Mouse (Mus musculus) limb, embryonic 10.5 days (tissue): ENCODE measurements at regions not wholly inside any gene's neighbourhood (a gene's known extent, or its start where the extent isn't known, plus 50 kb on each side); places are given as distances from the start of the nearest gene placed in this dataset.
A peak's percentile ranks its signal among the peaks of the same experiment; 100 is the strongest.
"Not testable (repeated sequence)": the region's sequence is repeated elsewhere in the genome, so short reads cannot be mapped to it uniquely, and the experiment has no call there.

ENCODE experiments used
- DNase-seq: peaks from one replicate; pipeline ENCODE4 v3.0.0-alpha.2; 2017; ENCODE audit warnings: low spot score
- H3K27ac ChIP-seq: fragments of 300-500 bp; sonication (generic); 2 replicates; pipeline ENCODE4 v1.5.1; 2016; ENCODE audit warnings: mild to moderate bottlenecking
- H3K27me3 ChIP-seq: fragments of 300-500 bp; sonication (generic); 2 replicates; pipeline ENCODE4 v1.6.1; 2016; ENCODE audit warnings: low read depth, mild to moderate bottlenecking; ENCODE audit not compliant: poor library complexity, severe bottlenecking
- H3K36me3 ChIP-seq: fragments of 300-500 bp; sonication (generic); 2 replicates; pipeline ENCODE4 v1.6.1; 2016; ENCODE audit warnings: mild to moderate bottlenecking, moderate library complexity
- H3K4me1 ChIP-seq: fragments of 300-500 bp; sonication (generic); 2 replicates; pipeline ENCODE4 v1.6.1; 2016
- H3K4me3 ChIP-seq: fragments of 300-500 bp; sonication (generic); 2 replicates; pipeline ENCODE4 v1.5.1; 2016; ENCODE audit warnings: mild to moderate bottlenecking, moderate library complexity
- H3K9me3 ChIP-seq: fragments of 300-500 bp; sonication (generic); replicated peaks from 2 replicates; pipeline ENCODE4 v1.6.1; 2016; ENCODE audit warnings: mild to moderate bottlenecking
- WGBS: fragments of 180-500 bp; shearing (Covaris S2); methylation state at CpG from one replicate; pipeline ENCODE4 v1.1.7; 2016; 5-methylcytosine and 5-hydroxymethylcytosine counted together

DNA sequence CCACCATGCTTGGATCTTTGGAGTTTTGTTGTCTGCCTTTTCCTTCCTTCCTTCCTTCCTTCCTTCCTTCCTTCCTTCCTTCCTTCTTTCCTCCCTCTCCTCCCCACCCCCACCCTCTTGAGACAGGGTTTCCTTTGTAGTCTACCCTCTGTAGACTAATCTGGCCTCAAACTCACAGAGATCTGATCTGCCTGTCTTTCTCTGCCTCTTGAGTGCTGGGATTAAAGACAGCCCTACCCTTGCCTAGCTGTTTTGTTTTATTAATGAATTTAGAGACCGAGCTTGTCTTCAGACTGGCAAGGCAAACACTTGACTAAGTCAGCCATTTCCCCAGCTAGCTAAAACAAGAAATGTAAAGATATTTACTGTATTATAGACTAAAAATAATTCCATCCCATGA lies 150.0 kb downstream of the Tcp10c start:
- not testable (repeated sequence) for H3K9me3 ChIP-seq, H3K36me3 ChIP-seq, H3K4me3 ChIP-seq, H3K27me3 ChIP-seq, H3K4me1 ChIP-seq, DNase-seq, H3K27ac ChIP-seq
- 95% methylated on average over 1 of the region's 1 CpGs for WGBS

DNA sequence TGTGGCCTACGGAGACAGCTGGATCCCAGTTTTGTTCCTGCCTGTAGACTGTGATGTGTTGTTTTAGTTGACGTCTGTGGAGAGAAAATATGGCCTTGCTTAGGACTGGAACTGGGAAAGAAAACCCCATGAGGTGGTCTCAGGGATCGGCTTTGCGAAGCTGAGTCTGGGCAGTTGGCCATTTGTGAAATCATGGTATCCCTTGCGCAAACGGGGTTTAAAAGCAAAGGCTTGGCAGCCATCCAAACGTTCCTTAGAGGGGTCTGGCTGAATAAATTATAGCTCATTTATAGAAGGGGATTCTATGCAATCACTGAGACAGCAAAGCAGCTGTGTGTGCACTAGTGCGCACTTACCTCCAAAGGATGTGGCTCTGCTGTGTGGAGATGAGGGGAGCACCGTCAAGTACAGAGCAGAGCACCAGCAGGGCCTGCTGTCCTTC lies 150.5 kb downstream of the Tcp10c start:
- not testable (repeated sequence) for H3K4me1 ChIP-seq, H3K36me3 ChIP-seq, H3K4me3 ChIP-seq, H3K9me3 ChIP-seq, H3K27ac ChIP-seq, DNase-seq, H3K27me3 ChIP-seq
- 85% methylated on average over 8 of the region's 9 CpGs for WGBS

DNA sequence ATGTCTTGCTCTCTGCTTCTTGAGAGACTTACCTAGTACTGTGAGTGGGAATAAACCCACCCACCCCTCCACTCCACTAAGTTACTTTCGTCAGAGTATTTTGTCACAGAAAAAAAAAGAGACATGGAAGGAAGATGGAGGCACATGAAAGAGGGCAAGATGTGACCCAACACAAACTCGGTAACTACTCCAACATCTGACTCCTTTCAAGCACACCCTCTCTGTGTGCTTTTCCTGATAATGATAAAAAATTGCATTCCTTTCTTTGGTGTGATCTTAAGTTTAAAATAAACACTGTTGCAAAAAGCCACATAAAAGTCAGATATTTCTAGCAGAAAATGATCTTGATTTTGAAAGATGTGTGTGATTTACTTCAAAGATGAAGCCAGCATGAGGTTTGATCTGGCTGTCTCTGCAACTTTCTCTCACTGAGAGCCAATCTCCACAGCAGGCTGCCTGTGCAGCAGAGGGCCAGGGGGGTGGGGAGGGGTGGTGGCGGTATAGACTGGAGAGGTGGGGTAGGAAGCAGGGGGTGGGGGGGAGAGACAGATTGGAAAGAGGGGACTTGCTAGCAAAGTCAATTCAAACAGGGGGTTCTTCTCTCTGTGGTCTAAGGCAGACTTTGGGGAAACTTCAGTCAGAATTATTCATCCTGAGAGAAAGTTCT lies 153.2 kb downstream of the Tcp10c start:
- H3K27me3 ChIP-seq, H3K9me3 ChIP-seq, H3K4me1 ChIP-seq, DNase-seq, H3K27ac ChIP-seq, H3K4me3 ChIP-seq, H3K36me3 ChIP-seq: not testable (repeated sequence)
- 63% methylated on average over 2 of the region's 3 CpGs for WGBS

DNA sequence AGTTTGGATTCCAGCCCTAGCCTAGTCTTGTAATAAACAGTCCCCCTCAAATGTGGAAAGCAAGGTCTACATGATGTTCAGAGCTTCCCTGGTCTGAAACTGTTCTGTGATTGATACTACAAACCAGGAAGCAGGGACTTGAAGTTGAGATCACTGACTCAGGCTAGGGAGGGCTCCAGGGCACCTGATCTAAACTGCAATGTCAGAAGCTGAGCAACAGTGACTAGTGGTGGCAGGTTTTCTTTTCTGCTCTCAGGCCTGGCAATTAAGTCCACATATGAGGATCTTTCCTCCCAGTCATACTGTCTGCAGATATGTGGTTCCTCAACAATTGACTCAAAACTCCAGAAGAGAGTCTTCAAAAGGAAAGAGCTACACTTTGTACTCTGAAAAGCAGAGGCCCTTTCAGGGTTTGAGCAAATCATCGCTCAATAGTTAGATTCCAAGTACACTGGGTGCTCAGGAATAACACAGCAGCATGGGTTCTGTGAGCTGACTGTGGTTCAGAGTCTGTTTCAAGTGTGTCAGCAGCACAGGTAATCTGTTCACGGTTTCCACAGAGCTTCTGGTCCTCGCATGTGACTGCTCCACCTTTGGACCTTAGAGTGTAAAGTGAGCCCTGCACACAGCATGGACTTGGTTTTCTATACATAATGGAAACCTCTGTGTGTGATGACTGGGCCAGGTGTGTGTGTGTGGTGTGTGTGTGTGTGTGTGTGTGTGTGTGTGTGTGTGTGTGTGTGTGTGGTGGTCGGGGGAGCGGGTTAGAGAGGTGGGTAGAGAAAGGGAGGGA lies 165.2 kb downstream of the Tcp10c start:
- H3K4me3 ChIP-seq, H3K36me3 ChIP-seq, H3K9me3 ChIP-seq, DNase-seq, H3K27me3 ChIP-seq, H3K27ac ChIP-seq, H3K4me1 ChIP-seq: not testable (repeated sequence)
- 87% methylated on average over 3 of the region's 5 CpGs for WGBS

DNA sequence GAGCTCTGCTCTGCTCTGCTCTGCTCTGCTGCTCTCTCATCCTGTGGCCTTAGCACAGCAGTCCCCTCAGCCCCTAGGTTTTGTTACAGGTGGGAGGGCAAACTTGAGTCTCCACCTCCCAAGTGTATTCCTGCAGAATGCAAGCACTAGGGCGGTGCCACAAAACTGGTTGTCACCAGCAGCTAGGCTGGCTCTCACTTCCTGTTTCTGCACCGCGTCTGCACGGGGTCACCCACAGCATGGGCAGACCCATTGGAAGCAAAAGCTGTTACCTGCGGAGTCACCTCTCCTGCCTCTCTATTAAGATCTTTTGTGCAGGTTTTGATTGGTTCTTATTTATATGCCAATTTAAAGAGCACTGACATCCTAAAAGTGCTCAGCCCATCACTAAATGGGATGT lies 178.2 kb downstream of the Tcp10c start:
- not testable (repeated sequence) for DNase-seq, H3K27ac ChIP-seq, H3K36me3 ChIP-seq, H3K4me1 ChIP-seq, H3K9me3 ChIP-seq, H3K4me3 ChIP-seq, H3K27me3 ChIP-seq
- 85% methylated on average over 5 of the region's 5 CpGs for WGBS

DNA sequence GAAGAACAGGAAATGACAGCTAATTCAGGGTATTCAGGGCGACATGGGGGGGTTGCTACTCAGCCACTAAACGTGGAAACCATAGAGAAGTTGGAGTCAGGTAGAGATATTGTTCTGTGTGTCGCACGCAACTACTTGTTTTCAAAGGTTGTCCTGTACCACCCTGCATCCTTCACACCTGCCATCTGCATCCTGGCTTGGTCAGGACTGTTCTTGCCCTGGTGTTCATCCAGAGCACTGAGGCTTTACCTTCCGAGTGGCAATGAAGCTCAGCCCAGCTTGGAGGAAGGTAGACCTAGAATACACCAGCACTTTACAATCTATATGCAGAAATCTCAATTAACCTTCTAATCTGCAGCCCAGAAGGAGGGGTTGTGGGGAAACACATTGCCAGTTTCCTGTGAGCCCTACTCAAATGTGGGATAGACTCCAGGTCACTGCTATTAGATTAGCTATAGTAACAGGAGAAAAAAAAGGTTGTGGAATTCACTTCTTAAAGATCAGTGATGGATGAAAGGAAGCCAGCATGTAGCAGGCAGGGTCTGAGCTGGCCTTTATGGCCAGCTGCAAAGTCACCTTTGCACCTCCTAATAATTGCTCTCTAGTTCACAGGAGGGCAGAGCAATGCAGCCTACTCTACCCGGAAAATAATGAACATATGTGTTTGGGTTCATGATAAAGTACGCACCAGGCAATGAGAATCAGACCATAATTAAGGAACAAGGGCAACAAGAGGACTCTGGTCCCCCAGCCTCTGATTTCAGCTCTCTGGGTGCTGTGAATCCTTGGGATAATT lies 186.3 kb downstream of the Tcp10c start:
- Histone ChIP-seq H3K4me1 (peaks cover 10% of the 10 kb centered on the region), H3K4me3 (no peak overlapping the region), H3K36me3 (no peaks in the 10 kb centered on the region), H3K9me3 (peaks cover 38% of the 10 kb centered on the region), H3K27ac (no peak overlapping the region), H3K27me3 (no peaks in the 10 kb centered on the region)
- 80% methylated on average over 7 of the region's 7 CpGs for WGBS
- peak; percentile 47 for DNase-seq

DNA sequence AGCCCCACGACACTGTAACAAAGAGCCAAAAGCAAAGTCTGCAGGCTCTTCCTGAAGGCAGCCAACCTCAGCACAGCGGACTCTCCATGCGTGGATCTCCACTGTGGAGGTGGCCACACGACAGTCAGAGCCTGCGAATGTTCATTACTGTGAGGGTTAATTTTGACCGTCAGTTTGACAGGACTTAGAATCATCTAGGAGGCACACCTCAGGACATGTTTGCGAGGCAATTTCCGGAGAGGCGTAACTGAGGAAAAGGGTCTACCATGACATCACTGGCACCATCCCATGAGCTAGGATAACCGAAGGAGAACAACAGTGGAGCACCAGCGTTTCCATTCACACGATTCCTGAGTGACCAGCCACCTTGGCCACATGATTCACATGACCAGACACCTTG lies 186.9 kb downstream of the Tcp10c start:
- Histone ChIP-seq H3K4me3 (no peak overlapping the region), H3K27me3 (no peaks in the 10 kb centered on the region), H3K27ac (no peak overlapping the region), H3K36me3 (no peaks in the 10 kb centered on the region), H3K9me3 (peaks cover 38% of the 10 kb centered on the region), H3K4me1 (peaks cover 10% of the 10 kb centered on the region)
- WGBS: 68% methylated on average over 12 of the region's 12 CpGs
- no peak for DNase-seq

DNA sequence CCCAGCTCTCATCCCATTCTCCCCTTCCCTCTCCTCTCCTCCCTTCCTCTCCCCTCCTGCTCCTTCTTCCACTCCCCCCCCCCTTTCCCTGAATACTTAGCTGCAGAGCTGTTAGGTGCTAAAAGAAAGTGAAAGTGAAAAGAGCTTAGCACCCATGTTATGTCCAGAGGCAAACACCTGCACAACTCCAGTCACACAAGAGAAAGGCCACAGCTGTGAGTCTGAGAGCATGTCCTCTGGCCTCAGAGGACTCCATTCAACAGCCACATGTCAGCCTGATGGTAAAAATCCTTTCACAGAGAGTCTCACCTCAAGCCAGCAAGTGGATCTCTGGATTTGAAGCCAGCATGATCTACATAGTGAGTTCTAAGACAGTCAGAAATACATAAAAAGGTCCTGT lies 187.9 kb downstream of the Tcp10c start:
- Histone ChIP-seq H3K9me3 (peaks cover 46% of the 10 kb centered on the region), H3K36me3 (no peaks in the 10 kb centered on the region), H3K27me3 (no peaks in the 10 kb centered on the region), H3K27ac (no peak overlapping the region), H3K4me1 (peaks cover 10% of the 10 kb centered on the region), H3K4me3 (no peak overlapping the region)
- no peak for DNase-seq

DNA sequence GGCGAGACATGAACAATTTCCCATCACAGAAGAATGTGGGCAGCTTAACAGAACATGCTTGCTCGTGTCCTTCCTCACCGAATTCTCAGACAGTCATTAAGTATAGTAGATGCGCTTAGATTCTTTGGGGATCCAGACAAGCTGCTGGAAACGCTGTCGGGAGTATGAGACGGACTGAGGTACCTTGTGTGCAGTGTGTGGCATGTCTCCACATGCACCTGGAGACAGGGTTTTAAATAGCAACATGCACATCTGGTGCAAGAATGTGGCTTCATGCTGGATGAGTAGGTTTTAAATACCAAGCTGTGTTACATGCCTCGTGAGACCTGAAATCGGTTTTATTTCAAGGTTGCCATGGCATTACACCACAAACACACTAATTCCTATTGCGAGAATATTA lies 188.5 kb downstream of the Tcp10c start:
- no peak overlapping the region for H3K27ac ChIP-seq
- H3K4me3 ChIP-seq: no peak overlapping the region
- H3K36me3 ChIP-seq: no peaks in the 10 kb centered on the region
- DNase-seq: peak; percentile 52
- no peaks in the 10 kb centered on the region for H3K27me3 ChIP-seq
- H3K9me3 ChIP-seq: peaks cover 50% of the 10 kb centered on the region
- H3K4me1 ChIP-seq: peaks cover 10% of the 10 kb centered on the region
- whole genome bisulfite sequencing: 86% methylated on average over 10 of the region's 10 CpGs

DNA sequence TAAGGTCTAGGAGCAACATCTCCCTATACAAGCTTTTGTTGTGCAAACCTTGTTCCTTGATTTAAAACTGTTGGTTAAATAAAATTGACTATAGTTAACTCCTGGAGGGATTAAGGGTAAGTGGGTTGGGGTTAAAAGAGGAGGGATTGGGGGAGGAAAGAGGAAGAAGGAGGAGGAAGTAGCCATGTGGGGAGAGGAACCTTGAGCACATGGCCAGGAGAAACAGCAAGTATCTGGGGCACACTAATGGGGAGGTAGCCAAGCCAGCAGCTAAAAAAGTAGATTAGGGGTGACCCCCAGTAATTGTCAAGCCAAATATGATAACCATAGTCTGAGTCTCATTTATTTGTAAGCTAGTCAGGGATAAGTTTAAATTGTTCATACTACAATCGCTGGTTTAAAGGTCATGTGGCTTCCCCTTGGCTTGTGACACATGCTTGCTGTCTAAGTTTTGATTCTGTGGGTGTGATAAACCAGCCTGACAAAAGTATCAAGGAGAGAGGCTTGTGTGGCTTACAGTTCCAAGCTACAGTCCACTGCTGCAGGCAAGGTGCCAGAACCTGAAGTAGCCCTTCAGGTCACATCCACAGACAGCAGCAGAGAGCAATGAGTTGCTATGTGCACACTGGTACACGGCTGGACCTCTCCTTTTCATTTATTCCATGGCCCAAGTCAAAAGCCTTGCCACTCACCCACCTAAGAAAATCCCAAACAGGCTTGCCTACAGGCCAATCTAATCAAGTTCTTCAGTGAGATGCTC lies 189.8 kb downstream of the Tcp10c start:
- peaks cover 10% of the 10 kb centered on the region for H3K4me1 ChIP-seq
- DNase-seq: no peak
- H3K4me3 ChIP-seq: no peak overlapping the region
- no peaks in the 10 kb centered on the region for H3K36me3 ChIP-seq
- peaks cover 63% of the 10 kb centered on the region for H3K9me3 ChIP-seq
- no peaks in the 10 kb centered on the region for H3K27me3 ChIP-seq
- 69% methylated on average over 2 of the region's 2 CpGs for WGBS
- no peak overlapping the region for H3K27ac ChIP-seq

DNA sequence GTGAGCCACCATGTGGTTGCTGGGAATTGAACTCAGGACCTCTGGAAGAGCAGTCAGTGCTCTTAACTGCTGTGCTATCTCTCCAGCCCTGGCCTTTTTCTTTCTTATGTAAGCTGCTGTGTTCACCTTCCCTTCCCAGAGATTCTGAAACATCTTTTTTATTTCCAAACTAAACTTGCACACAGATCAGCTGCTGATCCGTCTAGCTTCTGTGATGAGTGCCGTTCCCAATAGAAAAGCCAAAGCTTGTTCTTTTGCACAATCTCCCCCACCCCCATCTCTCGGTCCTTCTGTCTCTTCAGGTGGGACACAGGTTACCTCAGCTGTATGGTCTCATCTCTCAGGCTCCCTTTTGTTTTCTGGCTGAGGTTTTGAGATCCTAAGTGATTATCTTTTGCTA lies 191.9 kb downstream of the Tcp10c start:
- H3K9me3 ChIP-seq: peaks cover 67% of the 10 kb centered on the region
- no peak for DNase-seq
- H3K27ac ChIP-seq: no peak overlapping the region
- WGBS: 67% methylated on average over 3 of the region's 3 CpGs
- H3K4me3 ChIP-seq: no peak overlapping the region
- no peaks in the 10 kb centered on the region for H3K36me3 ChIP-seq
- H3K4me1 ChIP-seq: no peaks in the 10 kb centered on the region; the same call in 1 of the 2 replicates
- no peaks in the 10 kb centered on the region for H3K27me3 ChIP-seq

DNA sequence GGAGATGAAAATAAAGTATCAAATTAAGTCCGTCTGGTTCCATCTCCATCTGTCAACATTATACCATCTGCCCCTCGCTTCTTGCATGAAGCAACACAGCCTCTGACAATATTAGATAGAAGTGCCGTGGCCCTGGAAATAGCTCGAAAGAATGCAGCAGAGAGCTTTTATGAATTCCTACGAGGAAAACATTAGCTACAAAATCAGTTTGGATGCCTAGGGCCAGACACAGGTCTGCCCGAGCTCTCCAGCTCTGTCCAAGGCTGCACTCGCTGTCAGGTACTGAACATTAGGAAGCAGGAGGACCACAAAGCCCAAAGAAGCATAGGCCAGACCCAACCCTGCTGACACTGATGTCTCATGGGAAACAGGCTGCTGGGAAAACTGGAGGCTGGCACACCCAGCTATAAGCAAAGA lies 192.3 kb downstream of the Tcp10c start:
- no peaks in the 10 kb centered on the region for H3K27me3 ChIP-seq
- WGBS: 87% methylated on average over 7 of the region's 7 CpGs
- no peaks in the 10 kb centered on the region; the same call in 1 of the 2 replicates for H3K4me1 ChIP-seq
- no peak overlapping the region for H3K4me3 ChIP-seq
- no peaks in the 10 kb centered on the region for H3K36me3 ChIP-seq
- no peak overlapping the region for H3K27ac ChIP-seq
- H3K9me3 ChIP-seq: peaks cover 65% of the 10 kb centered on the region
- DNase-seq: no peak
